ENCODE assay signal across 12 mouse cellular contexts in the genomic region with DNA sequence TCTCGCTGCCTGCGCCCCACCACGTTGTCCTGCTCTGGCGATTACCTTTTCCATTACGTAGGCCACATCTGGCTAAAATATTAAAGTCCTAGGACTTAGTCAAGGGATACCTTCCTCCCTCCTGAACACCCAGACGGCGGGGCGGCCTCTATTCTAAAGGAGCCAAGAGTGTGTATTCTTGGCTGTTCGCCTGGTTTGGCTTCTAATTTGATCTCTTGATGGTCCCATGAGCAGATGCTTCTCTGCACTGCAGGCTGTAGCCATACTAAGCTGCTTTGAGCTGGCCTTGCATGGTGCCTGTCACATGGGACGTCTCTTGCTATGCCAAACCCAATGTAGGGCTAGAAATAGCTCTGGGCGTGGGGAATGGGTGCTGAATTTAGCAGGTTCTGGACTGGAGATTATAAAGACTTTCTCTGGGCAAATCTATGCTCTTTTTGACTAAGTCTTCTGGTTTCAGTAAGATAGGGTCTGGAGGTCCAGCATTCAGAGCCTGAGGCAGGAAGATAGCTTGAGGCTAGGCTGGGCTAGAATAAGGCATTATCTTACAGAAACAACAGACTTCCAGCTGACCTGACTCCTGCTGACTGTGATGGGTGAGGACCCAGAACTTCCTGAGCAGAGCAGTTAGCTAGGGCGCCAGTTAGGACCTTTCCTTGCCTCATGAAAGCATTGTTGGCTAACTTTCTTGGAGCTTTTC. TPM values are rescaled to one million over a fixed set of nuclear protein-coding genes. Genes with fewer than 3 reads are reported as not detected.
DNase-seq lines count a peak whose midpoint lies in the region; ATAC-seq and TF ChIP-seq lines count a peak whose summit lies in the region.
"Had no signal": no experiment of that assay in that cellular context is flagged by ENCODE, and none has a peak within 500 bp of the region (broad histone marks: within the 10 kb centered on the region; RNA-seq: fewer than 3 reads in every experiment).

No protein-coding gene starts in this region.

- H3K4me1 ChIP-seq in heart, embryonic 11.5 days (ENCODE audit: control insufficient read depth, insufficient read depth, low read length) = peaks cover under 1% of the 10 kb centered on the region
- peaks cover 15% of the 10 kb centered on the region for H3K4me1 ChIP-seq in liver, embryonic 15.5 days (replicated peaks)
- H3K4me1 ChIP-seq in hindbrain, embryonic 14.5 days (replicated peaks; ENCODE audit: control insufficient read depth, insufficient read depth, low read length) = no peaks in the 10 kb centered on the region
- no peaks in the 10 kb centered on the region for H3K4me1 ChIP-seq in lung, adult 2 months (ENCODE audit: control insufficient read depth, insufficient read depth, low read length)
- H3K4me1 ChIP-seq: hindbrain, embryonic 12.5 days; limb, embryonic 12.5 days had no signal

- ATAC-seq in heart, embryonic 11.5 days (replicated peaks; ENCODE audit: insufficient number of reproducible peaks, low FRiP score, low TSS enrichment) = peak; percentile 44; the same call in 1 of the 2 replicates
- ATAC-seq in liver, embryonic 15.5 days (ENCODE audit: insufficient read depth) = peak; percentile 78
- no peak for ATAC-seq in hindbrain, embryonic 14.5 days (ENCODE audit: low FRiP score)

- DNase-seq in cerebellum, adult 8-10 months = peak; percentile 53
- DNase-seq in cerebellum, postnatal 4 days (ENCODE audit: low spot score in 2 of 2) = no peak
- DNase-seq in cerebellum, postnatal 14 days = peak; percentile 40 to 42
- DNase-seq in hindbrain, embryonic 14.5 days (ENCODE audit: low spot score) = no peak
- no peak for DNase-seq in lung, postnatal 25 days (ENCODE audit: low spot score)
- no peak for DNase-seq in lung, adult 2 months
- DNase-seq: kidney, postnatal 36 days; right cerebral cortex, postnatal 14 days had no signal

- 83% methylated on average over 12 of the region's 12 CpGs for WGBS in heart, embryonic 11.5 days (ENCODE audit: insufficient replicate concordance)
- WGBS in liver, embryonic 15.5 days (ENCODE audit: insufficient replicate concordance) = 65% methylated on average over 12 of the region's 12 CpGs
- WGBS in hindbrain, embryonic 14.5 days = 91% methylated on average over 12 of the region's 12 CpGs
- 82% methylated on average over 12 of the region's 12 CpGs for WGBS in lung, adult 2 months

- TF ChIP-seq POLR2A in lung, adult 2 months (IDR thresholded peaks at IDR 0.05; ENCODE audit: borderline replicate concordance, extremely low read depth, low read depth, low read length) = no peak

- no peak overlapping the region for H3K4me2 ChIP-seq in heart, embryonic 11.5 days
- H3K4me2 ChIP-seq in liver, embryonic 15.5 days = 0 out of 2 replicates have a peak overlapping the region, but pooled peaks have one; percentile 14
- no peak overlapping the region for H3K4me2 ChIP-seq in hindbrain, embryonic 14.5 days (replicated peaks)
- H3K4me2 ChIP-seq: hindbrain, embryonic 12.5 days; limb, embryonic 12.5 days had no signal

- peaks cover 73% of the 10 kb centered on the region for H3K36me3 ChIP-seq in heart, embryonic 11.5 days (ENCODE audit: control insufficient read depth, insufficient read depth, low read length)
- peaks cover 35% of the 10 kb centered on the region for H3K36me3 ChIP-seq in liver, embryonic 15.5 days (replicated peaks)
- H3K36me3 ChIP-seq in hindbrain, embryonic 14.5 days (replicated peaks; ENCODE audit: control insufficient read depth, insufficient read depth) = peaks cover 100% of the 10 kb centered on the region

- 0 out of 2 replicates have a peak overlapping the region, but pooled peaks have one; percentile 22 for H3K27ac ChIP-seq in heart, embryonic 11.5 days (ENCODE audit: low read depth, low read length)
- no peak overlapping the region for H3K27ac ChIP-seq in liver, embryonic 15.5 days (replicated peaks)
- H3K27ac ChIP-seq in hindbrain, embryonic 14.5 days = no peak overlapping the region
- H3K27ac ChIP-seq: hindbrain, embryonic 12.5 days; limb, embryonic 12.5 days had no signal

- no peak overlapping the region for H3K9ac ChIP-seq in heart, embryonic 11.5 days (ENCODE audit: low read depth, low read length)
- no peak overlapping the region for H3K9ac ChIP-seq in liver, embryonic 15.5 days
- no peak overlapping the region for H3K9ac ChIP-seq in hindbrain, embryonic 14.5 days
- H3K9ac ChIP-seq: hindbrain, embryonic 12.5 days; limb, embryonic 12.5 days had no signal

- no peak for TF ChIP-seq CTCF in lung, adult 2 months (IDR thresholded peaks at IDR 0.05; ENCODE audit: insufficient read depth, low read length)

- H3K27me3 ChIP-seq in heart, embryonic 11.5 days (ENCODE audit: control insufficient read depth, insufficient read depth, low read length) = no peaks in the 10 kb centered on the region
- peaks cover 86% of the 10 kb centered on the region for H3K27me3 ChIP-seq in liver, embryonic 15.5 days
- H3K27me3 ChIP-seq in hindbrain, embryonic 14.5 days (ENCODE audit: control insufficient read depth, insufficient read depth, low read length) = no peaks in the 10 kb centered on the region
- H3K27me3 ChIP-seq: hindbrain, embryonic 12.5 days; limb, embryonic 12.5 days had no signal

- no peaks in the 10 kb centered on the region for H3K9me3 ChIP-seq in heart, embryonic 11.5 days (replicated peaks; ENCODE audit: control insufficient read depth, low read length)
- H3K9me3 ChIP-seq in liver, embryonic 15.5 days (replicated peaks) = no peaks in the 10 kb centered on the region
- no peaks in the 10 kb centered on the region for H3K9me3 ChIP-seq in hindbrain, embryonic 14.5 days (ENCODE audit: control insufficient read depth, low read length)
- H3K9me3 ChIP-seq: hindbrain, embryonic 12.5 days; limb, embryonic 12.5 days had no signal

- no peak overlapping the region for H3K4me3 ChIP-seq in heart, embryonic 11.5 days (ENCODE audit: low read depth, low read length)
- no peak overlapping the region for H3K4me3 ChIP-seq in liver, embryonic 15.5 days (replicated peaks)
- no peak overlapping the region for H3K4me3 ChIP-seq in hindbrain, embryonic 14.5 days (replicated peaks; ENCODE audit: low read length)
- no peak overlapping the region for H3K4me3 ChIP-seq in lung, adult 2 months (replicated peaks; ENCODE audit: extremely low read depth, low read depth, low read length)
- H3K4me3 ChIP-seq: hindbrain, embryonic 12.5 days; limb, embryonic 12.5 days had no signal

RNA-seq across cellular contexts. Expression of a gene that starts 7.6 kb away (rescaled TPM):
- polyA plus RNA-seq in heart, embryonic 11.5 days (2014; fragmentation: Nextera tagmentation; extraction: Ambion mirVana) = 0.14 and 0.31 TPM in 2 replicates
- 0.17 and 0.32 TPM in 2 replicates for polyA plus RNA-seq in liver, embryonic 15.5 days (2015; fragmentation: Nextera tagmentation; extraction: Ambion mirVana)
- polyA plus RNA-seq in hindbrain, embryonic 14.5 days (2014; fragmentation: Nextera tagmentation; extraction: Ambion mirVana) = 2.9 and 6.0 TPM in 2 replicates
- 113 and 115 TPM in 2 replicates for polyA plus RNA-seq in lung, adult 2 months (2012; rRNA removed)

RNA-seq across cellular contexts. Expression of a gene that starts 16.2 kb away (rescaled TPM):
- polyA plus RNA-seq in heart, embryonic 11.5 days (2014; fragmentation: Nextera tagmentation; extraction: Ambion mirVana) = 1,555 and 1,889 TPM in 2 replicates
- 163 and 164 TPM in 2 replicates for polyA plus RNA-seq in liver, embryonic 15.5 days (2015; fragmentation: Nextera tagmentation; extraction: Ambion mirVana)
- polyA plus RNA-seq in hindbrain, embryonic 14.5 days (2014; fragmentation: Nextera tagmentation; extraction: Ambion mirVana) = 861 and 971 TPM in 2 replicates
- 559 and 708 TPM in 2 replicates for polyA plus RNA-seq in lung, adult 2 months (2012; rRNA removed)

RNA-seq across cellular contexts. Expression of a gene that starts 55.3 kb away (rescaled TPM):
- 19.2 and 21.7 TPM in 2 replicates for polyA plus RNA-seq in heart, embryonic 11.5 days (2014; fragmentation: Nextera tagmentation; extraction: Ambion mirVana)
- 3.7 and 4.0 TPM in 2 replicates for polyA plus RNA-seq in liver, embryonic 15.5 days (2015; fragmentation: Nextera tagmentation; extraction: Ambion mirVana)
- 216 and 219 TPM in 2 replicates for polyA plus RNA-seq in hindbrain, embryonic 14.5 days (2014; fragmentation: Nextera tagmentation; extraction: Ambion mirVana)
- 23.5 and 43.6 TPM in 2 replicates for polyA plus RNA-seq in lung, adult 2 months (2012; rRNA removed)

Comparison
In these comparisons a context has a peak if more than half of its experiments do, and no peak if none do; other contexts are left out.
1. DNase-seq: peak in cerebellum, adult 8-10 months (single experiment) and cerebellum, postnatal 14 days (2 of 2); none in cerebellum, postnatal 4 days (0 of 2), hindbrain, embryonic 14.5 days (single experiment), lung, postnatal 25 days (single experiment) and lung, adult 2 months (single experiment).
2. RNA of a gene that starts 7.6 kb away (polyA plus RNA-seq): 113 to 115 TPM in lung, adult 2 months; 2.9 to 6.0 TPM in hindbrain, embryonic 14.5 days, 0.17 to 0.32 TPM in liver, embryonic 15.5 days and 0.14 to 0.31 TPM in heart, embryonic 11.5 days; every median in the first group is over 10 times any median in the second.